Mouse (Mus musculus): ENCODE measurements around the gene Ppfia4. TPM values are rescaled to one million over a fixed set of nuclear protein-coding genes. Genes with fewer than 3 reads are reported as not detected.

Ppfia4 gene
- total RNA-seq, 1 experiment from 2014 or later: 5.3 TPM

DNA sequence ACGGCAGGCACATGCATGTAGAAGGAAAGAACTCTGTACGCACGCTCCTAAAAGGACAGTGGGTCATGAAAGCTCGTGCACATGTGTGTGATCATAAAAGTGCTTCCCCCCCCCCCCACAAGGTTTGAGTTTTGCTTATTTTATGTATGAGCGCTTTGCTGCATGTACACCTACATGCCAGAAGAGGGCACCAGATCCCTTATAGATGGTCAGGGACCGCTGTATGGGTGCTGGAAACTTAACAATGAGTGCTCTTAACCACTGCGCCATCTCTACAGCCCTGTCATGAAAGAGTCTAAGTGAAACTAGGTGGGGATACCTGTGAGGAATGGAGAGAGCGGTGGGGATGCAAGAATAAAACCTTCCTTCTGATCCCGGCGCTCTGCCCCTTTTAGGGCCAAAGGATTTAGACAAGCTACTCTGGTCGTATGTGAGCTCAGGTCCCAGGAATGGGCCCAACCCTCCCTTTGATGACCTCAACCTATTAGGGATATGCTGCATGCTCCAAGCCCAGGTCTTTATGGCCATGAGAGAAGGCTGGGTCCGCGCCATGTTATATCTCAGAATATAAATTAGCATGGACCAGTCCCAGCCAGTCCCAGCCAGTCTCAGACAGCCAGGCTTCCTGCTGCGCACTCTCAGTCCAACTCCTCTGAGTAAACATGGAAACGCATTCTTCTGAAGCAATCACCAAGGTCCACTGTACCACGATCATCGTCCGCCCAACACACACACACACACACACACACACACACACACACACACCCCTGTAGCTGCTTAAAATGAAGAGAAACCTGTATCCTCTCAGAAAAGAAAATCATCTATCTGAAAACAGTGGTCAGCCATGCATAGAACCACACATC lies 7.3 kb upstream of the Ppfia4 start:
- ATAC-seq (replicated peaks; ENCODE audit: low read depth, poor library complexity, severe bottlenecking): no peak

DNA sequence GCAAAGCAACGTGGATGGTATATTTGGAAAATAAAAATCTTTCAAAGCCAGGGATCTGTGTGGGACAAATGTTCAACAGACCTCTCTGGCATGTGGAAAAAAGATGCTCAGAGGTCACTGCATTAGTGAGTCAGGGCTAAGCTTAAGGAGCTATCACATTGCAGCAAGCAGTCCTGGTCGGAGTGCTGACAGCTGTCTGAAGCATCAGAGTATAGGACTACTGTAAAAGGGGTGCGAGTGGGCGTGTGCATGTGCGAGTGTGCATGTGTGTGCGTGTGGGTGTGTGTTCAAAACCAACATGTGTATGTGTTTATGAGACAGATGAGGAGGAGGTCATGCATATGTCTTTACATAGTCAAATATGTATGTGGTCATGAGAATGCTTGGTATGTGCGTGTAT lies 6.4 kb upstream of the Ppfia4 start:
- no peak for ATAC-seq (replicated peaks; ENCODE audit: low read depth, poor library complexity, severe bottlenecking)

- no peak for ATAC-seq (replicated peaks; ENCODE audit: low read depth, poor library complexity, severe bottlenecking)
Observed at GRCm38 (mm10) chr1:134336958-134337710, 4.4 kb upstream of the Ppfia4 start.

- no peak for ATAC-seq (replicated peaks; ENCODE audit: low read depth, poor library complexity, severe bottlenecking)
Observed at GRCm38 (mm10) chr1:134335924-134336810, 3.4 kb upstream of the Ppfia4 start.

GRCm38 (mm10) chr1:134335211-134335923 lies 2.6 kb upstream of the Ppfia4 start:
- ATAC-seq (replicated peaks; ENCODE audit: low read depth, poor library complexity, severe bottlenecking): no peak

DNA sequence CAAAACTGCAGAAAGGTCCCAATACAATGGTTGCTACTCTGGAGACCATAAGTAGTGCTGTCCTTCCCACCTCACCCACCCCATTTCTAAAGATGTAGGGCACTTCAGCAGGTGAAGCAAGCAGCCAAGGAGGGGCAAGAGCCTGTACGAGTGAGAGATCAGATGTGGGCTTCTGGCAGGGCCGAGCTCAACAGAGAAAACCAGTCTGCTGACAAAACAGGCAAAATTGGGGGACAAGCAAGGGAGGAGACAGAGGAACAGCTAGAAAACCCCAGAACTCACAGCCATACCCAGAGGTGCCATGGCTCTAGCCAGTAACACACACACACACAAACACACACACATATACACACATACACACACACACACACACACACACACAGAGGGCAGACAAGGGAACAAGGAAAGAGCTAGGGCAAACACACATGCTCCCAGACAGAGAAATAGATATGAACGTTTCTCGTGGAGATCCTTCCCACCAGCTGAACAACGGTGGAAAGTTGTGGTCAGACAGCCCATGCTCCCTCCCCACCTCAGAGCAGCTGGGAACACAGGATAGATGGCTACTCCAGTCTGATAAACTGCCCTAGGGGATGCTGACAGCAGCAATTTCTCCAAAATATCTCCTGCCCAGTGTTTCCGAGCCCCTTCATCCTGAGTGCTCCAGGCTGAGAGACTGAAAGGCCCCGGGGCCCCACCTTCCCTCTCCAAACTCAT lies 1.5 kb upstream of the Ppfia4 start:
- no peak for ATAC-seq (replicated peaks; ENCODE audit: low read depth, poor library complexity, severe bottlenecking)

- no peak for ATAC-seq (replicated peaks; ENCODE audit: low read depth, poor library complexity, severe bottlenecking)
Observed at GRCm38 (mm10) chr1:134333371-134334110, 813 bp upstream of the Ppfia4 start.

DNA sequence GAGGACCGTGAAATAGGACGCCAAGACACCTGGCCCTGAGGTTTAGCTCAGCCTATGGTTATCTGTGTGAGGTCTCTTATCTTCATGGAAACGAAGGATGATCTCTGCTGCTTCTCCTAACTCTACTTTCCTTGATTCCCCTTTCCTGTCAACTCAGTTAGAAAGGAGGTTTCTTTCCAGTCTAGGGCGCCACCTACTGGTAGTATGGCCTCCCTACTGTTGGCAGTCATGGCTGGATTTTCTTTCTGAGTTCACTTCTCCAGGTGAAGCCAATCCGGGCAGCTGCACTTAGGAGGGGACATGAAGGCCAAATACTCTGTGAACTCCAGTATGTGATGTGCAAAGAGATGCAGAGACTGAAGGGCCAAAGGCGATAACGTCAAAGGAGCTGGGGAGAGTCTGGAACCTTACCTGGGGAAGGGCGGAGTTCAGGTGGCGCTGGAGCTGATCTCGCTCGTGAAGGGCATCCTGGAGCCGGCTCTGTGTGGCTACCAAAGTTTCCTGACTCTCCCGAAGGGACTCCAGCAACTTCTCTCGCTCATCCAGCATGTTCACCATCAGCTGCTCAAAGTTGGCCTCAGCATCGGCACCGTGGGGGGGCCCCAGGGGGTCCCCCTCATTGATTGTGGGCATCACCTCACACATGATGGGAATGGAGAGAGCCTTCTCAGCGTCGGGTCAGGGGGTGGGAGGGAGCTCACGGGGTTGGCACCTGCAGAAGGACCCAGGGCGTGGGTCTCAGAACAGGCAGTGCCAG lies 671 bp downstream of the Ppfia4 start:
- peak; percentile 43 for ATAC-seq (replicated peaks; ENCODE audit: low read depth, poor library complexity, severe bottlenecking)

DNA sequence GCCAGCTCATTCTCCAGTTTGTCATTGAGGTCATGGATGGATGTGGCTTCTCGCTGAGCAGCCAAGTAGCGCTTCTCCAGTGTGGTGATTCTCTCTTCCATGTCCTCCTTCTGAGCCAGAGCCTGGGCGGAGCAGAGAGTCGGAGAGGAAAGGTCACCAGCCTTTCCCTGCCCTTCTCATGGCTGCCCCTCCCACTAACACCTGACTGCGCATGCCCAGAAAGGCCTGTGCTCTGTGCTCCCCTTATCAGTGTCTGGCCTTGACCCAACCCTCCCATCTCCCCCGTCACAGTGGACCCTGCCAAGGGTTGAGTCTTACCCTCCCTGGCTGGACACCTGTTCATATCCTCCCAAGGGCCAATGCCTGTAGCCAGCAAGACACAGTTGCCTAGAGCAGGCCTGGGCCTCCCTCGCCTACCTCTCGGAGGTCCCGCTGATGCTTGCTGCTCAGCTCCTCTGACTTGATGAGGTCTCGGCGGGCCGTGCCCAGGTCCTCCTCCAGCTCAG lies 5.8 kb downstream of the Ppfia4 start:
- no peak for ATAC-seq (replicated peaks; ENCODE audit: low read depth, poor library complexity, severe bottlenecking)

DNA sequence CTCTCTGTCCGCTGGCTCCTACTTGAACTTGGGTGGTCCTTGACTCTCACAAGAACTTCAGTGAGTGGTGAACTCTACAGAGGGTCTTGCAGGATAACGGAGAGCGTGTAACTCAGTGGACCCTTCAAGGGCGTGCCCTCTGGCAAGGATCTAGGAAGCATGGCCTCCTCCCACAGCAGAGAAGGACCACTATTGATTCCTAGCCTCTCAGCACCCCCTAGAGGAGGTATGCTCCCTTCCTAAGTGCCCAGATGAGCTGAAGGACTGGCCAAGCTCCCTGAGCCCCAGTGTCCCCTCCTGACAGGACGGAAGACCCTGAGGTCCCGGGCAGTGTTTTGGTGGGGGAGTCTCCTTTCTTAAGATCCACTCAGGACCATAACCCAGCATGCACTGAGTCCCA lies 10.1 kb downstream of the Ppfia4 start:
- peak; percentile 66; the same call in 1 of the 2 replicates for ATAC-seq (replicated peaks; ENCODE audit: low read depth, poor library complexity, severe bottlenecking)

DNA sequence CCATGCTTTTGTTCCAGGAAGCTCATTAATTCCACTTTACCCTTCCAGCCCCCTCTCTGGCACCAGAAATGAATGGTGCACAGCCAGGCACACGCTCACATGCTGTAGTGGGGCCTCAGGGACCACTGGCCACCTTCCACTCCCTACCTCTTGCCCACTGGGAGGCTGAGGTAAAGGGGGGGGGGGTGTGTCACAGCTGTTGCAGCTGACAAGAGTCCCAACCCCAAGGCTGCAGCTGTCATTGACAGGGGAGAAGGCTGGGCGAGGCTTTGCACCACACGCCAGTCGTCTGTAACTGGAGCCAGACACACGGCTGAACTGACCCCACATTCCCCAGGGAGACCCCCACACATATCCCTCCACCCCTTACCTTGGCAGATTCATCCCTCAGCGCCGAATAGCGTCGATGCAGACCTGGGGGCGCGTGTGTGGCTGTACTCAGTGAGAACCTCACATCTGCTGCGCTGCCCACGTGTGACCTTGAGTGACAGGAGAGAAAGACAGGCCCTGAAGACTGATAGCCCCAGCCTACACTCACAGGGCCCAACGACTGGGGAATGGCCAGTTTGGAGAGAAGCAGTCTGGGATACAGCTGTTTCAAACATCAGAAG lies 11.9 kb downstream of the Ppfia4 start:
- ATAC-seq (replicated peaks; ENCODE audit: low read depth, poor library complexity, severe bottlenecking): no peak

- no peak for ATAC-seq (replicated peaks; ENCODE audit: low read depth, poor library complexity, severe bottlenecking)
Observed at GRCm38 (mm10) chr1:134318261-134318660, 14.5 kb downstream of the Ppfia4 start.

- no peak for ATAC-seq (replicated peaks; ENCODE audit: low read depth, poor library complexity, severe bottlenecking)
Observed at GRCm38 (mm10) chr1:134316361-134316760, 16.4 kb downstream of the Ppfia4 start.

DNA sequence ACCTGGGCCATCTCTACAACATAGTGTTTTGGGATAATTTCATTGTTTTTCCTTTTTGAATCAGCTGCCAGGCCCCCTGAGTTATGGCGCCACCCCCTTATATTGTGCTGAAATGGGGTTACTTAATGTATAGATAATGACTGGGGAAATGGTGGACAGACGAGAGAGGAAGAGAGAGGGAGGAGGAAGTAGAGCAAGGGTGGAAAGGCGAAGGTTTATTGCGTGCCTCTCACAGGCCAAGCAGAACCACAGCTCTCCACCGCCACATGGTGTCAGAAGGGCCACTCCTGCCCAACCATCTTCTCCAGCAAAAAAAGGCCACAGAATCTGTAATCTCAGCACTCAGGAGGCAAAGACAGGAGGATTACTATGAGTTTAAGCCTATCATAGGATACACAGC lies 17.5 kb downstream of the Ppfia4 start:
- 0 out of 2 replicates have a peak, but pooled peaks have one; percentile 22 for ATAC-seq (replicated peaks; ENCODE audit: low read depth, poor library complexity, severe bottlenecking)

DNA sequence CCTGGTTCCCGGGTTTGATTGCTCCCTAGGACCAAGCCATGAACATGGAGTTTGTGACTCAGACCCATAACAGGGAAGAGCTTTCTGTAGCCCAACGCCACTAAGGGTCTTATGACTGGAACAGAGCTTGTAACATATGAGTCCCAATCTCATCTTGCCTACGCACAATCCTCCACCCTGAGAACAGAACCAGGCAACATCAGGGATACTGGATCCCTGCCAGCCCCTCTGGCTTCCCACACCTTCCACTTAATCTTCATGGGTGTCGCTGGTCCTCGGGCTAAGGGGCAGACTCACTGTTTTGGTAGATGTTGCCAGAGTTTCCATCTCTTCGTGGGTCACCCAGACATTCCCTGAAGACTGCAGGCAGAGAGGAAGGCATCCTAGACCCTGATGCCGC lies 21.0 kb downstream of the Ppfia4 start:
- no peak for ATAC-seq (replicated peaks; ENCODE audit: low read depth, poor library complexity, severe bottlenecking)

DNA sequence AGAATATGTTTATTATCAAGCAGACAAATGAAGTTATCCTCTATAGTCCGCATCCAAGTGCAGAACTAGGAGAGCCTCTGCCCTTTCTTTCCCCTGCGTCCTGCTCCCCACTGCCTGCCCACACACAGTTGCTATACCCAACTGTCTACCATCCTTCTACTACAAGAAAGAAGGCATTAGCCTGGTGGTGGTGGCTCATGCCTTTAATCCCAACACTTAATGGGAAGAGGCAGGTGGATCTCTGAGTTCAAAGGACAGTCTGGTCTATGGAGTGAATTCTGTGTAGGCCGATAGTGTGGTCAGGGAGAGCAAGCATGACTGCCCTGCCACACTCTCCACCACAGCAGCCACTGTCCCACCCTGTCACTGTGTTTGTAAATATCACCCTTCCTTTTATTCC lies 22.0 kb downstream of the Ppfia4 start:
- ATAC-seq (replicated peaks; ENCODE audit: low read depth, poor library complexity, severe bottlenecking): no peak

GRCm38 (mm10) chr1:134310291-134310690 lies 22.4 kb downstream of the Ppfia4 start:
- no peak for ATAC-seq (replicated peaks; ENCODE audit: low read depth, poor library complexity, severe bottlenecking)
